Mouse (Mus musculus) G1E (cell line): Measurements from ENCODE around the gene Tssk6.

Source experiments
- CTCF ChIP-seq: IDR thresholded peaks from 2 replicates; pipeline ENCODE4 v1.5.1; 2012; ENCODE audit warnings: low read depth, low read length, inconsistent platforms, mixed read lengths
- GATA1 ChIP-seq: IDR thresholded peaks from 2 replicates; pipeline ENCODE4 v1.6.1; 2012; ENCODE audit warnings: borderline replicate concordance, low read length, inconsistent platforms, mixed read lengths
- GATA2 ChIP-seq: IDR thresholded peaks from 2 replicates; pipeline ENCODE4 v1.6.1; 2012; ENCODE audit warnings: low read depth, low read length, inconsistent platforms, borderline replicate concordance
- POLR2AphosphoS5 ChIP-seq: IDR thresholded peaks from 2 replicates; pipeline ENCODE4 v1.6.1; 2012; ENCODE audit warnings: low read depth, low read length, inconsistent platforms; ENCODE audit not compliant: insufficient replicate concordance
- TAL1 ChIP-seq: conservative IDR thresholded peaks from 2 replicates; pipeline ENCODE4 v1.6.1; 2012; ENCODE audit warnings: low read depth, low read length, inconsistent platforms, mixed read lengths

- TF ChIP-seq CTCF = no peak
- no peak for TF ChIP-seq GATA1
- no peak for TF ChIP-seq POLR2AphosphoS5
- TF ChIP-seq TAL1 = no peak
- no peak for TF ChIP-seq GATA2
These were observed 27.3 kb upstream of the Tssk6 start for GRCm38 (mm10) chr8:69874654-69875053.
